Mouse (Mus musculus) embryonic fibroblast, embryonic 13.5 days (primary cell): ENCODE results near the gene Pcgf1.
A peak's percentile ranks its signal among the peaks of the same experiment; 100 is the strongest.

Experiments used
- CTCF ChIP-seq: IDR thresholded peaks from 2 replicates; pipeline ENCODE4 v1.5.1; 2011; ENCODE audit warnings: mild to moderate bottlenecking, control low read depth, low read length, moderate library complexity, borderline replicate concordance; ENCODE audit not compliant: insufficient read depth
- POLR2A ChIP-seq: IDR thresholded peaks from 2 replicates; pipeline ENCODE4 v1.6.1; 2011; ENCODE audit warnings: low read depth, mild to moderate bottlenecking, control low read depth, low read length, moderate library complexity

DNA sequence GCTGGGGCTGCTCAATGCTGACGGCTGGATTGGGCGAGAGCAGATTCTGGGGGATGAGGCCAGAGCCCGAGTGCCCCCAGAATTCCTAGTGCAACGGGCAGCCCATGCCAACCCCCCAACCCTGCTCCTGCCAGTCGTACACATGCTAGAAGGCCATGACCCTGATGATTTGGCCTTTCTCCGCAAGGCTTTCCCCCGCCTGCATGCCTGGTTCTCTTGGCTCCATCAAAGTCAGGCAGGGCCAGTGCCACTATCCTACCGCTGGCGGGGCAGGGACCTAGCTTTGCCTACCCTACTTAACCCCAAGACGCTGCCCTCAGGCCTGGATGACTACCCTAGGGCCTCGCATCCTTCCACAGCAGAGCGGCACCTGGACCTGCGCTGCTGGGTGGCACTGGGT, 39.9 kb downstream of the Pcgf1 start:
- TF ChIP-seq CTCF (no peak), POLR2A (0 out of 2 replicates have a peak, but pooled peaks have one; percentile 21)
